Mouse (Mus musculus) CD4-positive, CD25-positive, alpha-beta regulatory T cell, adult 2 months (primary cell): ENCODE measurements around the gene Kxd1.
"Not testable (repeated sequence)": the region's sequence is repeated elsewhere in the genome, so short reads cannot be mapped to it uniquely, and the experiment has no call there.

Experiments
- DNase-seq: peaks from one replicate; pipeline ENCODE4 v3.0.0-alpha.2; 2012; ENCODE audit warnings: low read depth, low spot score

Gene Kxd1

DNA sequence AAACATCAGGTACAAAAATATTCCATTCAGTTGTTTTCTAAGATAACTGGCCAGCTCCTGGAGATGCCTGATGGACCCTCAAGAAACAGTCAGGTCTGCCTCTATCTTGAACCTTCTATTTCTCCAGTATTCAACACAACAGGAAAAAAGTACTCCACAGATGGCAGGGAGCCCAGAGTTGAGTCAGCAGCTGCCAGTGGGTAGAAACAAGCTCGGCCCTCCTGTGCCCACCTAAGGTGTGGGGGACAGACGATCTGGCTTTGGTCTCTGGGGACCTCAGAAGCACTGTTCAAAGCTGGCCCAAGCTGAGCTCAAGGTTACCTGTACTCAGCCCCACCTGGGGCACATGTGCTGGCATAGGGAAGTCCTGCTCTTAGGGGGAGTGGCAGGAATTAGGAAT, 14.3 kb downstream of the Kxd1 start:
- DNase-seq, result no peak

DNA sequence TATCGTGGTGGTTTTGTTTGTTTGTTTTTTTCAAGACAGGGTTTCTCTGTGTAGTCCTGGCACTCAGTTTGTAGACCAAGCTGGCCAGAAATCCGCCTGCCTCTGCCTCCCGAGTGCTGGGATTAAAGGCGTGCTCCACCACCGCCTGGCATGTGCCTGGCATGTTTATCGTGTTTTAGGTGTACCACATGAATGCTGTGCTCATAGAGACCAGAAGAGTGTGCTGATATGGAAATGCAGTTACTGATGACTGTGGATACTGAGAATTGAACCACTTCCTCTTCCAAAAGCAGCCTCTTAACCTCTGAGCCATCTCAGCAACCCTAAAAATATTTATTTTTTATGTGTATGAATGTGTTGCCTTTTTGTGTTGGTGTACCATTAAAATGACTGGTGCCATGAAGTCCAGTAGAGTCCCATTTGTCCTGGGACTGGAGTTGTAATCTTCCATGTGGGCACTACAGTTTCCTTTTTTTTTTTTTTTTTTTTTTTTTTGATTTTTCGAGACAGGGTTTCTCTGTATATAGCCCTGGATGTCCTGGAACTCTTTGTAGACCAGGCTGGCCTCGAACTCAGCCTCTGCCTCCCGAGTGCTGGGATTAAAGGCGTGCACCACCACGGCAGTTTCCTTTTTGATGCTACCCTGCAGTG, 15.4 kb downstream of the Kxd1 start:
- DNase-seq, result peak; percentile 38

DNA sequence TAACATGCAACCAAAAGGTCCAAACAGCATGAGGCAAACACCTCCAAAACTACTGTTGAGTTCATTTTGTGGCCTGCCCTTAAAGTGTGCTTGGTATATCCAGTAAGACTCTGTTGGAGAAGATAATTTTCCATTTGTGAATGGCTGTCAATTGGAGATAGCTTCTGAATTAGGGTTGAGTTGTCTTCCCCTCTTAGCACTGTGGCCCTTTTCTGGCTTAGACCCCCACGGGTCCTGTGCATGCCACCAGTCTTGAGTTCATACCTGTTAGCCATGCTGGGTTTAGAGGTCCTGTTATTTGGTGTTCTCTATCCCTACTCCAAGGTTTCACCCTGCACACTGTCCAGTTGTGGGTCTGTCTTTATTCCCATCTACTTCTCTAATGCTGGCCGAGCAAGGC, 16.0 kb downstream of the Kxd1 start:
- no peak for DNase-seq

DNA sequence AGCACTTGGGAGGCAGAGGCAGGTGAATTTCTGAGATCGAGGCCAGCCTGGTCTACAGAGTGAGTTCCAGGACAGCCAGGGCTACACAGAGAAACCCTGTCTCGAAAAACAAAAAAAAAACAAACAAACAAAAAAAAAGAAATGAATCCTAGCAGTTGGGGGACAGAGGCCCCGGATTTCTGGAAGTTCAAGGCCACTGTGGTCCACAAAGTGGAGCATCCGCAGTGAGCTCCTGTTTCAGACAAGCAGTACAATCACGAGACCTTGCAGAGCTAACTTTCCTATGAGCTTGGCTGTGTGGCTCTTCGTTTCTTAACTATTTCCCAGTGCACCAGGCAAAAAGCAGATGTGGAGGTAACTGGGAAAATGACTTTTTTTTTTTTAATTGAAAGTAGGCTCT, 16.6 kb downstream of the Kxd1 start:
- DNase-seq, result not testable (repeated sequence)

DNA sequence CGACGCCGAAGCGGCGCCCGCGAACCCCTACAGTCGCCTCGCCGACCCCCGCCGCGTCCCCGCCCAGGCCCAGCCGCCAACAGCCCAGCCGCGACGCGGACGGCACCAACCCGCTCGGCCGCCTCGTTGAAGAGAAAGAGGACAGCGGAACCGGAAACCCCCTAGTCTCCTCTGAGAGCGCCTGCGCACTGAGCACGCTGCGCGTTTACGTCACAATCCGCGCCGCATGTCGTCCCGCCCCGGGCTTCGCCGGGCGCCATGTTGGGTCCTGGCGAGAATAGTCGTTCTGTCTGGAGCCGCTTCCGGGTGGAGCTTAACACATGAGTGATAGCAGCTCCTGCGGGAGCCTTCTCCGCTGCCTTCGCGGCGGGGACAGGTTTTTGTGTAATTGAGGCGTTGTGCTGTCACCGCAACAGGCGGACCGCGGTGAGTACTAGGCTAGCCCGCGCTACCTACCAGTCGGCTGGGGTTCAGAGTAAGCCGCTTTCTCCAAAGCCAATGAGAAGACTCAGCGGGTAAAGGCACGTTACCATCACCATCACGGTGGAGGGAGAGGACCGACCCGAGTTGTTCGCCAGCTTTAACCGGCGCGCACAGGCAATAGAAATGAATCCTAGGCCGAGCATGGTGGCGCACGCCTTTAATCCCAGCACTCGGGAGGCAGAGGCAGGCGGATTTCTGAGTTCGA, 17.4 kb downstream of the Kxd1 start, which contains the start of gene Uba52:
TSS of gene Uba52 (minus strand) at position 574 of the 688 bp plus-strand sequence.
- peak; percentile 99 for DNase-seq

DNA sequence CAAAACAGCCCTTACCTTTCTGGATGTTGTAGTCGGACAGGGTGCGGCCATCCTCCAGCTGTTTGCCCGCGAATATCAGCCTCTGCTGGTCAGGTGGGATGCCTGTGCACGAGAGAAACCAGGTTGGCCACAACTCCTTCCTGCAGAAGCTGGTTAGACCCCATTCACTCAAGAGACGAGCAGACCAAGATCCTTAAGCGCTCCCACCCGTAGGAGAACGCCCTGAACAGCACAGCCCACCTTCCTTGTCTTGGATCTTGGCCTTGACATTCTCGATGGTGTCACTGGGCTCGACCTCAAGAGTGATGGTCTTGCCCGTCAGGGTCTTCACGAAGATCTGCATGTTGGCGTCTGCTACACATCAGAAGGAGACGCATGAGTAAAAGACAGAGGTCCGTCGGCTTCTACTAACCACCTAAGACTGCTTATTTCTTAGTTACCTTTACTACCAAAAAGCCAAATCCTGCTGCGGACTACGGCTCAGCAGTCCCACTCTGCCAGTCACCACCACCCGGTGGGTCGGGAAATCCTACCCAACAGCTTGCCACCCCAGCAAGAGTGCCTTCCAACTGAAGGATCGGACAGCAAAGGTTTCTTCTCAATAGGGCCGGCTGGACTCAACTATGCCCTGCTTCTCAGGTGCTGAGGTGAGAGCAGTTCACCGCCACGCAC, 18.3 kb downstream of the Kxd1 start:
- DNase-seq, result no peak

DNA sequence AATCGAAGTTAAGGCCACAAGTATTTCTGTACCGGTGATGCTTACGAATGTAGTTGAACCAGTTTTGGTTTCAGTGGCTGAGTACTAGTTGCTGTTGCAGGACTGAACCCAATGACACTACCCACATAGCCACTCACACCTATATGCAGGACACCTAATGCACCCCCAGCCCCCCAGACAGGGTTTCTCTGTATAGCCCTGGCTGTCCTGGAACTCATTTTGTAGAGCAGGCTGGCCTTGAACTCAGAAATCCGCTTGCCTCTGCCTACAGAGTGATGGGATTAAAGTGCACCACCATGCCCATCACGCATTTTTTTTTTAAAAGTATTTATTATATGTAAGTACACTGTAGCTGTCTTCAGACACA, 20.7 kb downstream of the Kxd1 start:
- DNase-seq, result no peak

DNA sequence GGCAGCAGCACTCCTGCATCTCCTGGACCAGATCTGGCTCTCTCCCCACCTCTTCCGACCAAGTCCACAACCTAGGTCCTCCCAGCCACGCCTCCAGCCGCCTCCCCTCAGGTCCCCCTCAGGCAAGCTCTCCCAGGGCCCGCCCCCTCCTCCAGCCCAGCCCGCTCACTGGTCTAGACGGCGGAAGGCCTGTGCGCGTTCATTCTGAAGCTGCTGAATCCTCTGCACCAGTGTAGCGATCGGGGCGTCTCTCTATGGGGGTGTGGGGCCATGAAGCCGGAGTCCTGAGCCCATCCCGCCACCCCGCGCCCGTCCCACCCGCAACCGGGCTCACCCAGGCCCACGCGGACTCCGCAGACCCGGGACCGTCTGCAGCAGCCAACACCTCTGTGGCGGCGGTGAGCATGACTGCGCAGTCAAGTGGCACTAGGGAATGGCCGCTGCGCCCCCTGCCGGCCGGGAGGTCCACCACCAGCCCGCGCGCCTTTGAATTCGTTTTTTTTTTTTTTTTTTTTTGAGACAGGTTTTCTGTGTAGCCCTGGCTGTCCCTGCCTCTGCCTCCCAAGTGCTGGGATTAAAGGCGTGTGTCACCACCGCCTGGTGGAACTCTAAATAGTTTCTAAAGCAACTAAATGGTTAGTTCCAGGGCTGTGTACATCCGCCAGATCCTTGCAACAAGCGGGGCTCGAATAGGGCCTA, 21.3 kb downstream of the Kxd1 start, which contains the start of gene Rex1bd:
TSS of gene Rex1bd (minus strand) at position 425 of the 699 bp plus-strand sequence.
- DNase-seq, result peak; percentile 96

DNA sequence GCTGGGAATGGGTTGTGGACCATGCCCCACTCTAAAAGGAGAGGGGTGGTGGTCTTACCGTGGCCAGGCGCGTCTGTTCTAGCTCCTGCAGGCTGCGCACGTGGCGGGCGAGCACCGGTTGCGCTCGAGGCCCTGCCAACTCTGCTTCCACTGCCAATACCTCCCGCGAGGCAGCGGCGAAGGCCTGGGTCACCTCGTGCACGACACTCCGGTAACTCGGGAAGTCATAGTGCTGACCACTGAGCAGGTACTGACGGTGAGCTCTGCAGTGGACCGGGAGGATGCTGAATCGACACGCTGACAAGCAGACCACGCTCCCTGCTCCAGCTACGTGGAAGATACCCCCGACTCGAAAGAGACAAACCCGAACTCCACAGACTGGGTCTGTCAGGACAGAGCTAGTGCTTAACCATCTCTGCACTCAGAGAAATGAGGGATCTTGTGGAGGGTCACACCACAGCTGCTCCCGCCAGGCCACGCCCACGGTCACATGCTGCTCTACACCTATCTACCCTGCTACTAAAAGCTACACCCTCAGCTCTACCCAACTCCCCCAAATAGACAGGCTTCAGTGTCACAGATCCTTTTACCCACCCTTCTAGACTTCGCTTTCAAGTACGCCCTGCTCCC, 21.9 kb downstream of the Kxd1 start:
- no peak for DNase-seq

DNA sequence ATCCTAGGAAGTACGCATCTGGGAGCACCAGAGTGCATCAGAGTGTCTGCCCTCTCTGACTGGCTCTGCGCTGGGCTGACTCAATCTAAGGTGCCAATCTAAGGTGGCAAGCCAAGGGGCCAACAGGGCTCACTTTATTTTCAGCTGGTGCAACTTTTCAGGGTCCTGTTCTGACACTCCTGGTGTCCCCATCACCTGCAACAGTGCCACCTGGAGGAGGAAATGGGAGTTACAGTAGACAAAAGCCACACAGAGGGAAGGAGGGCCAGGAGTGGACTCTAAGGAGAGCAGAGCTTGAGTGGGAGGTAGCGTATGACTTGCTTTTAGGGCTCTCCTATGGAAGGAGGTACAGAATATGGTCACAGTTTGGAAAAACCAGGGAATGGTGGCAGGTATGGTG, 22.9 kb downstream of the Kxd1 start:
- peak; percentile 86 for DNase-seq

DNA sequence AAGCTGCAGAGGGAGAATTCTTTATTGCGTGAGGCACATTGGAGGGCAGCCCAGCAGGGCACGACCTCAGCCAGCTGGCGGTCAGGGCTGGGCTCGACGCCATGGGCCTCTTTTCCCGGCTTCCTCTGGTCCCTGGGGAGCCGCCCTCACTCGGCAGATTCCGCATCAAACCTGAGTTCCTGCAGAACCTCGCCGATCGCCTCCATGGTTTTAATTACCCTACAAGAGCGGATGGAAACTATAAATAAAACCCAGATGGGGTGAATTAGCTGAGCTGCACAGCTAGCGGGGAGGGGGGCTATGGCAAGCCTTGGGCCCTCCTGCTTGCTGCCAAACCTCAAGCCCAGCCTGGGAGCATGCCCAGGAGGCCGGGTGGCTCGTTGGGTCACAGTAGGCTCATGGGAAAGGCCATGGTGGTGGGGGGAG, 23.5 kb downstream of the Kxd1 start:
- DNase-seq, result no peak

DNA sequence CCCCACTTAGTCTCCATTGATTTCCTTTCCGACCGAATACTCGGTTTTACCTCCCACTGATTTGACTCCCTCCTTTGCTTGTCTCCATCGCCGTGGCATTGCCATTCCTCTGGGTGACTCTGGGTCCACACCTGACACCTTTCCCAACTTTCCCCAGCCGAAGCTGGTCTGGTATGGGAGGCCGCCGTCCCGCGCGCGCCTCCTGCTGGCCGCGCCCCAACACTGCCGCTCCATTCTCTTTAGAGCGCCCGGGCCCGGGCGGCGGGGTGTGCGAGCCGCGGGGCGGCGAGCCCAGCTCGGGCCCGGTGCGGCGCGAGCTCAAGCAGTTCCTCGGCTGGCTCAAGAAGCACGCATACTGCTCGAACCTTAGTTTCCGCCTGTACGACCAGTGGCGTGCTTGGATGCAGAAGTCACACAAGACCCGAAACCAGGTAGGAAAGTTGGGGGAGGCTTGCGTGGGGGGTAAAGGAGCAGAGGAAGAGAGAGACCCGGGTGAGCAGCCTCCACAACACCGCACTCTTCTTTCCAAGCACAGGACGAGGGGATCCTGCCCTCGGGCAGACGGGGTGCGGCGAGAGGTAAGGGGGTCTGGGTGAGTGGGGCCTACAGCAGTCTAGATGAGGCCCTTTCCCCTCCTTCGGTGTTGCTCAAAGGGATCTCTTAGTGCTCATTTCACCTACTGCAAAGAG, 24.6 kb downstream of the Kxd1 start:
- DNase-seq, result peak; percentile 82

DNA sequence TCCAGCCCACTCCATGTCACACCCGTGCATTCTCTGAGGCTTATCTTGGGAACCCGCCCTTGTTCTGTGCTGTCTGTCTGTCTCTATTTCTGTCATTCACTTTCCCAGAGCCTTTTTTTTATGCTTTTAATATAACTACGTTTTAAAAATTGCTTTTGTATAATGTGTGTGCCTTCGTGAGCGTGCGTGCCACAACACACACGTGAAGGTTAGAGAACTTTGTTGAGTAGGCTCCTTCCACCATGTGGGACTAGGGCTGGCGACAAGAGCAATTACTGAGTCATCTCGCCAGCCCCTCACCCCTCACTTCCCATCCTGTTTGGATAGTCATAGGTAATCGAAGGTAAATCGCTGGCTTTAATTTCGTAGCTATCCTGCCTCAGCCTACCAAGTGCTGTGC, 25.2 kb downstream of the Kxd1 start:
- no peak for DNase-seq

DNA sequence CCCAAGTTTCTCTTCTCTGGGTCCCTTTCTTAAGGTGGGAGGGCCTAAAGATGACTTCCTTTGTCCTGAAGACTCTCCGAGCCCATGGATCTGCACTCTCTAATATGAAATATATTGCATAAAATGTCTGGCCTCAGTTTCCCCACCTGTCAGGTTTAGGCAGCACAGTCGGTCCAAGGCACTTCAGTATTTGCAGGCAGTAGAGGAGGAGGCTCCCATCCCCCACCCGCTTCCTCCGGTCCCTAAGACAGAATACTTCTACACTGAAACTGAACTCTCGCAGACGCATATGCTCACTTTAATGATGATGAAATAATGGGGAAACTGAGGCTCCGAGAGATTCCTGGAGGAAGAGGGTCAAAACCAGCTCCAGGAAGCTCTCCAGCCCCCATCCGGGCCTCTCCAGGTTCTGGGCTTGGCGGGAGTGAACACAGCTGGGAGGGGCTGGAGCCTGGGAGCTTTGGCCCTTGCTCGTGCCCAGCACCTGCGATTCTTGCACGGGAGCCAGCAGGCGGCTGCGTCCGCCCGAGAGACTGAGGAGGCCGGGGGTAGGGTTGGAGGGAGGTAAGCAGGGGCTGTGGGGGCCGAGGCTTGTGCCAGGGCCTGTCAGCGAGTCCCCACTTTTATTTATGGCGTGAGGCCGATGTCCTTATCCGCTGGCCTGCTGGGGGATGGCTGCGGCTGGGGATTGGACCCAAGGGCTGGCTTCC, 25.8 kb downstream of the Kxd1 start:
- no peak for DNase-seq

DNA sequence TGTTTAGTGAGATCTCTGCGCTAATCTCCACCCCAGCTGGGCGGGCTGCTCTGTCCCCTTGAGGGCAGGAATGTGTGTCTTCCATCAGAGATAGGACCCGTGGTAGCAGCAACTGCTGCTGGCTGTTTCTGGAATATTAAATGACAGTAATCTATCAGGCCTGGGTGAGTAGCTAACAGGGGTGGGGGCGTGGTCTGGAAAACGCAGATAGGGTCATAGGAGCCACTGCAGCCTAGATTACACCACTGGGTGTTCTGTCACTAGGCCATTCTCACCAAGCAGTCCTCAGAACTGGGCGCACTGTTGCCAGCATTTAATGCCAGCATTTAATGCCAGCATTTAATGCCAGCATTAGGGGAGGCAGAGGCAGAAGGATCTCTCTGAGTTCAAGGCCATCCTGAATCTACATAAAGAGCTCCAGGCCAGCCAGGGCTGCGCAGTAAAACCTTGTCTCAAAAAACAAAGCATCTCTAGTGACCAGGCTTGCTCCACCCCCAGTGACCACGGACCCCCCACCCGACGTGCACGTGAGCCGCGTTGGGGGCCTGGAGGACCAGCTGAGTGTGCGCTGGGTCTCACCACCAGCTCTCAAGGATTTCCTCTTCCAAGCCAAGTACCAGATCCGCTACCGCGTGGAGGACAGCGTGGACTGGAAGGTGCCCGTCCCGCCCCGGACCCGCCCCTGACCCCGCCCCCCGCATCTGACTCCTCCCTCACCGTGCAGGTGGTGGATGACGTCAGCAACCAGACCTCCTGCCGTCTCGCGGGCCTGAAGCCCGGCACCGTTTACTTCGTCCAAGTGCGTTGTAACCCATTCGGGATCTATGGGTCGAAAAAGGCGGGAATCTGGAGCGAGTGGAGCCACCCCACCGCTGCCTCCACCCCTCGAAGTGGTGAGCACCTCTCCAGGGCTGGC, 27.1 kb downstream of the Kxd1 start:
- DNase-seq, result peak; percentile 75

DNA sequence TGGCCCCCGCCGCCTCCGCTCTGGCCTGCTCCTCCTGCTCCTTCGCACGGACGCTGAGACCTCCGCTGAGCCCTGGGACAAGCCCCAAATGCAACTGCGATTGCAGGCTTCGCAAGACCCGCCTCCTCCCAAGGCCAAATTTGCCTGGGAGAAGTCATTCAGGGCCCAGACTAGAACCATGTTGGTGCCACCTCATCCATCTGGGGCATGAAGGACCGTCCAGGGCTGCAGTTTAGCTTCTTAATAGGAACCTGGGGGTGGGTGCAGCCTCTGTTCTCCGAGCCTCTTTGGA, 32.0 kb downstream of the Kxd1 start:
- DNase-seq, result no peak

DNA sequence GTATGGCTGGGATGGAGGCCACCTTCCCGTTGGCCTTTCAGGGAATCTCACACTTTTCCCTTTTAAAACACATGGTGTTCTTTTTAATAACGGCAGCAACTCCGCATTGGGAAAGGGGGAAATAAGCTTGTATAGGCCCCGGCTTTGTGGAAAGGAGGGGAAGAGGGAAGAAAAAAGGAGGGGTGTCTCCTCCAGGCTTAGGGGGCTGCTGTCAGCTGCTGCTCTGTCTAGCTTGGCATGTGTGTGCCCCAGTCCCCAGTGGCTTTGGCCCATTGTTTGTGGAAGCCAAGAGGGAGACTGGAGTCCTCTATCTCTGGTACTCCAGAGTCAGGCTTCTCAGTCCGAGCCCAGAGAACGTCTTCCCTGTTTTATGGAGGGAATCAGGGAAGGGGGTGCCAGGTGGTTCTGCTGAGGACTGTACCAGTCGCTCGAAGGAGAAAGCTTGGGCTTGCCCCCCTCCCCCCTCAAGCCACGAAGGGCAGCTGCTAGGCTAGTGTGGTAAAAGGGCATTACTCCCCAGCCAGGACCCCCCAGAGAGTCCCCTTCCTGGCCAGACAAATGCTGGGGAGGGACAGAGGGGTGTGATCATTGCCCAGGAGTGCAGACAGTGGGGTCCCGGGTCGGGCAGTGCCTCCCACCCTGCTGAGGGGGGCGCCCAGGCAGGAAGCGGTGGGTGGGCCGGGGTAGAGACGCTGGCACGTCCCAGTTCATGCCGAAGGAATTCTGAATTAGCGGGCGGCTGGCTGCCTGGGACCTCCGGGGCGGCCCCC, 32.6 kb downstream of the Kxd1 start:
- no peak for DNase-seq

DNA sequence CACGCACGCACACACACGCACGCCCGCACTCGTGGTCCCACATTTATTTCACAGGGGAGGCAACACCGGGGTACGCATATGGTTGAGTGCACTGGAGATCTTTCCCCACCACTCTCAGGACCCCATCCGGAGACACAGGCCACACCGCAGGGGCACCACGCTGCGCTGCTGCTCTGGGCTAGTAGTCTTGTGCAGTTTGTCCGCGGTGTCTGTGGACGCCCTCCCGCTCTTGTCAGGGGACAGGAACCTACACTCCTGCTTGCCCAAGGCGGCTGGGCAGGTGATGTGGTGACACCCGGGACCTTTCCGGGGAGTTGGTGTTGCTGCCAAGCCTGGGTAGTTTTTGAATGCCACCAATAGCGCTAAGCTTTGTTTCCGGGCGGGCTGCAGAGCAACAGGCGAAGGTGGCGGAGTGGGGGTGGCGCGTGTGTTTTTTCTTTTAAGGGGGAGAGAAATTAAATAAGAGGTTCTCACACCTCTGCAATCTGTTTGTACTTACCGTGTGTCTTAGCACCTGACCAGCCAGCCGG, 33.3 kb downstream of the Kxd1 start:
- peak; percentile 35 for DNase-seq
